Mouse (Mus musculus): ENCODE results near the gene Angptl8.

Angptl8 gene

GRCm38 (mm10) chr9:21818125-21818524 is 17.2 kb upstream of the Angptl8 start:
- DNase-seq: no peak

GRCm38 (mm10) chr9:21818561-21818960 is 16.7 kb upstream of the Angptl8 start:
- no peak for DNase-seq

- DNase-seq: no peak
Measured at GRCm38 (mm10) chr9:21819181-21819729, 16.1 kb upstream of the Angptl8 start.

- DNase-seq: no peak
Measured at GRCm38 (mm10) chr9:21820183-21820582, 15.1 kb upstream of the Angptl8 start.

GRCm38 (mm10) chr9:21822686-21823085 is 12.6 kb upstream of the Angptl8 start:
- no peak for DNase-seq

- no peak for DNase-seq
Measured at GRCm38 (mm10) chr9:21823957-21824356, 11.4 kb upstream of the Angptl8 start.

- DNase-seq: no peak
Measured at GRCm38 (mm10) chr9:21824366-21824765, 10.9 kb upstream of the Angptl8 start.

GRCm38 (mm10) chr9:21829834-21830460 is 5.4 kb upstream of the Angptl8 start:
- no peak for DNase-seq

GRCm38 (mm10) chr9:21830461-21830850 is 4.9 kb upstream of the Angptl8 start:
- no peak for DNase-seq

- peak; percentile 63 for DNase-seq
Measured at GRCm38 (mm10) chr9:21830936-21831335, 4.4 kb upstream of the Angptl8 start.

GRCm38 (mm10) chr9:21831558-21832240 is 3.6 kb upstream of the Angptl8 start:
- no peak for DNase-seq

- DNase-seq: no peak
Measured at GRCm38 (mm10) chr9:21837690-21838089, 2.4 kb downstream of the Angptl8 start.

GRCm38 (mm10) chr9:21840115-21840787 is 4.9 kb downstream of the Angptl8 start:
- DNase-seq: peak; percentile 72

GRCm38 (mm10) chr9:21841340-21841739 is 6.0 kb downstream of the Angptl8 start:
- no peak for DNase-seq

GRCm38 (mm10) chr9:21842391-21842790 is 7.1 kb downstream of the Angptl8 start:
- DNase-seq: no peak

GRCm38 (mm10) chr9:21843086-21843485 is 7.8 kb downstream of the Angptl8 start:
- no peak for DNase-seq

- peak; percentile 53 for DNase-seq
Measured at GRCm38 (mm10) chr9:21845381-21846080, 10.2 kb downstream of the Angptl8 start.

GRCm38 (mm10) chr9:21846755-21847341 is 11.5 kb downstream of the Angptl8 start:
- peak; percentile 59 for DNase-seq

- no peak for DNase-seq
Measured at GRCm38 (mm10) chr9:21847425-21847824, 12.1 kb downstream of the Angptl8 start.

- no peak for DNase-seq
Measured at GRCm38 (mm10) chr9:21847926-21848325, 12.6 kb downstream of the Angptl8 start.

GRCm38 (mm10) chr9:21849691-21850677 is 14.7 kb downstream of the Angptl8 start:
- peak; percentile 31 for DNase-seq
